Mouse (Mus musculus) liver (tissue): Measurements from ENCODE around the gene Zfp800.

ENCODE experiments used
- DNase-seq: peaks from one replicate; pipeline ENCODE4 v3.0.0-alpha.2; 2020; ENCODE audit warnings: mixed read lengths

The Zfp800 gene

GRCm38 (mm10) chr6:28396051-28396852 lies 1.6 kb downstream of the Zfp800 start:
- no peak for DNase-seq

DNA sequence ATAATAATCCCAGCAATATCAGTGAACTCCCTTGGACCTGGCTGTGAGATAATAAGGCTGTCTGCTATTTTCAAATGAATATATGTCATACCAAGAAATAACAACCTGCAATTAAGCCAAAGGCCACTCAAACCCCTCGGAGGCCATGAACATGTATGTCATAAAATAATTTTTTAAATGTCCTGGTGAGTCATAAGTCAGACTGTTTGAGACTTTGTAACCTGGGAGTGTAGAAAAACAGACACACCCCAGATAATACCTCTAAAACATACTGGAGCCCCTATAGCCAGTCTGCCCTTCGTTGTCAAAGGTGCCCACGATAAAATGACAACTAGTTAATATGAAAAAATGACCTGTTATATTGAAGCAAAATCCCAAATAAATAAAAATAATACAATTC lies 8.8 kb downstream of the Zfp800 start:
- no peak for DNase-seq

GRCm38 (mm10) chr6:28385169-28385568 lies 12.6 kb downstream of the Zfp800 start:
- no peak for DNase-seq

DNA sequence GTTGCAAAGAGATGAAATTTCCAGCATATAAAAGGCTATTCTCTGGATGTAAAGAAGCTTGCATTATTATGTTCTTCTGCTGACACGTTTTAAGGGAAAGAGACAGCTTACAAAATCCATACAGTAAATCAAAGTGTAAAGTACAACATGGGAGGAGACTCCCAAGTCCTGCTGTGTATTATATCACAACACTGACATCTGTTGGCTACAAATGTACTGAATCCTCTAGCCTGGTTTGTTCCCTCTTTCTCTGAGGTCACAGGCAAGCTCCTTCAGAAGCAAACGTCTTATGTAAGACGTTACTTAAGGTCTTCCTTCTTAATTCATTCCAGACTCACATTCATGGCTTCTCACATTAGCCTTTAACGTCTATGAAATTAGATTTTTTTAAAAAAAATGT lies 15.8 kb downstream of the Zfp800 start:
- no peak for DNase-seq

GRCm38 (mm10) chr6:28369966-28370683 lies 27.7 kb downstream of the Zfp800 start:
- no peak for DNase-seq

GRCm38 (mm10) chr6:28367575-28367974 lies 30.2 kb downstream of the Zfp800 start:
- no peak for DNase-seq

- no peak for DNase-seq
These were observed 46.7 kb downstream of the Zfp800 start for GRCm38 (mm10) chr6:28351066-28351465.

DNA sequence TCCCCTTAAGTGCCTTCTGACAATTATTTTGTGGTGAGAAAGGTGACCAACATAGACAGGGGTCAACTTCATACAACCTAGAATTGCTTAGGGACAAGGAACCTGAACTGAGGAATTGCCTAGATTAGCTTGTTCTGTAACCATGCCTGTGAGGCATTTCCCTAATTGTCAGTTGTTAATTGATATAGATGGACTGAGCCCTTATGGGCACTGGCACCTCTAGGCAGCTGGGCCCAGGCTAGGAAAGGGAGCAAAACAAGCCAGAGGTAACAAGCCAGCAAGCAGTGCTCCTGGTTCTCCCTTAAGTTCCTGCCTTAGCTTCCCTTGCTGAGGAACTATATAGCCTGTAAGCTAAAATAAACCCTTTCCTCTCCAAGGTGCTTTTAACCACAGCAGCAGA lies 52.1 kb downstream of the Zfp800 start:
- DNase-seq, result no peak

- DNase-seq, result no peak
These were observed 52.6 kb downstream of the Zfp800 start for GRCm38 (mm10) chr6:28345181-28345580.

DNA sequence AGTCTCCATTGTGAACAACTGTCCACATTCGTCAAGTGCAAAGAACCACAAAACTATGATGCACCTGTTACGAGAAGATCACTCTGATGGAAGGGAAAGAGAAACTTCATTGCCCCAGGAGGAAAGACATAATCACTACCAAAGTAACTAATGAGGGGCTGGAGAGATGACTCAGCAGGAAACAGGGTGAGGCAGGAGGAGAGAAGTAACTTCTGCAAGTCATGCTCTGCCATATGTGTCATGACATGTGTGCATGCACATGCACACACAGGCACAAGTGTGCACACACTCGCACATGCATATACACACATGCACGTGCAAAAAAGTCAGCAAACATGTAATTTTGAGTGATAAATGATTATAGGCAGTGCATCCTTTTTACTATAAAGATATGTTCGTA lies 54.9 kb downstream of the Zfp800 start:
- no peak for DNase-seq

DNA sequence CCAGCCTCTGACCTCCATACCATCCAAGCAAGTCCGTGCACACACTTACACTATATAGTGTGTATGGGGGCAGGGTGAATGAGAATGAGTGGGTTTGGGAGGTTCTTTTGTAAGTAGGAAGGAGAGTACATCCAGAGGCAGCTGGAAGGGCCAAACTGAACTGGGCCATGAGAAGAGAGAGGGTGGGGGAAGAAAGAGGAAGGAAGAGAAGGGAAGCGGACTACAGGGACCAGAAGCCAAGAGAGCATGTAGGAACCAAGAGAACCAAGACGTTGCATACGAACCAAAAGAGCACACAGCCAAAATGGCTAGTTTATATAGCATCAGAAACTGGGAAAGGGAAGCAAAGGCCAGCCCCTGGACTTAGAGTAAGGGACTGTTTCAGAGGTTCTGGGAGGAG lies 56.6 kb downstream of the Zfp800 start:
- no peak for DNase-seq

DNA sequence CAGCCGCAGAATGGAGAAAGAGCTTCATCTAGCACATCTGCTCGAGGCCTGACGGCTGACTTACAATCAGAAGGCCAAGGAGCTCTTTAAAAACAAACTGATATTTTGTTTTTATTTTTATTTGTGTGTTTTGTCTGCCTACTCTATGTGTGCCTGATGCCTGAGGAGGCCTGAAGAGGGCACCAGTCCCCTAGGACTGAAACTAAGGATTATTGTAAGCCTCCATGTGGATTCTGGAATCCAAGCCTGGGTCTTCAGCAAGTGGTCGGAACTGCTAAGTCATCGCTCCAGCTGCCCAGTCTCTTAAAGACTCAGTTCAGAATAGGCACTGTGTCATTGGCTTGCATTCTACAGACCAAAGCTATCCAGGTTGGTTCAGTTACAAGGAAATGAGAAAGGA lies 58.4 kb downstream of the Zfp800 start:
- no peak for DNase-seq

DNA sequence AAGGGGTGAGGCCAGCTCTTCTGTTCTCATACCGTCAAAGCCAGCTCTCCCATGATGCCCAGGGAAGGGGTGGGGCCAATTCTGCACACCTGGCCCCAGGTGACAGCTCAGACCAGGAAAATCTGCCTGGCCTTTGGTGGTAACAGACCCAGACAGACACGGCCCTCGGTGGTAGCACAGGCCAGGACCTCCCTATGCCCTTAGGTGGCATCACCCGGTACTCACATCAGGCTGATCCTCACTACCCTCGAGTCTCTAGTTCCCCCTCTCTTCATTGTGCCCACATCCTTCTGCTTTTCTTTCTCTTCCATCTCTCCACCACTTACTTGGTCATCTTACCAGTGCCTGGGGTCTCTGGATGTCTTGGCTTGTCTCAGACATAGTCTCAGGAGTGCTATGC lies 64.1 kb downstream of the Zfp800 start:
- DNase-seq, result no peak

DNA sequence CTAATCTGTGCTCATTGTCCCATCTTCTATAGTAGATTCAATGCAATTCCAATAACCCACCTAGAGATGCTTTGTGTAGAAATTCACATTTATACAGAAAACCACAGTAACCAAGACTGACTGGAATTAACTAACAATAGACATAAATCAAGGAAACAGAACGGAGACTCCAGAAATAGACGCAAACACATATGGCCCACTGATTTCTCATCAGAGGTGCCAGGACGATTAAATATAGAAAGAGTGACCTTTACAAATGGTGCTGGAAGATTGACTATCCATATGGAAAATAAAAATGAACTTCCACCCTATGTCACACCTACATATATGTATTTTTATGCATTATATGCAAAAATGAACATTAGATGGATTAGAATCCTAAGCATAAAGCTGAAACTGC lies 65.3 kb downstream of the Zfp800 start:
- DNase-seq, result no peak

DNA sequence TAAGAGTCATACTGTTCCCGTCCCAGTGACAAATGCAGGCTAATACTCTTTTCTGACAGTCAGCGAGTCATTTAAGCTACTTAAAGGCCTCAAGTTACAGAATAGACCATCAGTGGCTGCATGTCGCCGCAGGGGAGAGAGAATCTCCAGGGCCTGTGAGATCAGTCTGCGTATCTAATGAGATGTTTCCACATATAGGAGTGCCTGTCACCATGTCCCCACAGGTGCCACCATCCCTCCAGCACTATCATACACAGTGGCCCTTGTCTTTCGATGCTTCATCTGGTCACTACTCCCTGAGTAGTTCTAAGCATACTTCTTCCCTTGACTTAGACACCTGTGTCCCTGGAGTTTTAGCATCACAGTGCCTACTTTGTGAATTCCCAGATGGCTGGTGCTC lies 68.0 kb downstream of the Zfp800 start:
- no peak for DNase-seq

DNA sequence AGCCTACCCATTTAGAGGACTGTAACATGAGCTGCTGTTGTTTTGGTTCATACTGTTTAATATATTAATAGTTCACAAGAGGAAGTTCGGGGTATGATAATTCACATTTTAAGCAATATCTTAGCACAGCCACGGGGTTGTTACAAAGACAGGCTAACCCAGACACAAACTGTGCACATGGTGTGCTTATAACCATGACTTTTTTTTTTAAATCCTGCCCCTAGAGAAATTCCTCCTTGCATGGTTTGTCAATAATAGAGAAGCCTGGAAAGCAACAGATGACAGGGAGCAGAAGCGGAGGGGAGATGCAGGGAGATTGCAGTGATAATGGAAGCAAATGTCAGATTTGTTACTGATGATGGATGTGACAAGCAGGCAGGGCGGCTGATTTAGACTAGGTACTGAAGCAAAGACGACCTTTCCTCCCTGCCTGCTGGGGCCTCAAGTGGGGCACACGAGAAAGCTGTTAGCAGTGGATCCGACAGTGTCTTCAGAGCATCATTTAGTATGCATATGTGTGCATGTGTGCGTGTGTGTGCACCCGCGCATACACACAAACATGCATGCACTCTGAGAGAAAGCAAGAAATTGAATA lies 68.7 kb downstream of the Zfp800 start:
- no peak for DNase-seq

DNA sequence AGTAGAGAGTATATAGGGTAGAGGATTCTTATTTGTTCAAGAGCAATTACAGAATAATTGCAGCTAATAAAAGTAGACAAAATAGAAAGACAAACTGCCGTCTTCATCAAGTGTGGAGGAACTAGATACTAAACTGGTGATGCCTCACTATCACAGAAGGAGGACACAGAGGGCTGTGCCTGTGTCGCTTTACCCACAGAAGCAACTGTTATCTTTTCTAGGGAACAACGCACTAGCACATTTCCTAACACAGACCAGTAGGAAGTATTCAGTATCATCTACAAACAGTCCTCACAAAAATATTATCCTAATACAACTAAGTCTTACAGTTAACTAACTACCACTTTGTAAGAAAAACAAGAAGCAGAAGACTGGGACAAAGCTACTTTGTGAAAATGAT lies 71.1 kb downstream of the Zfp800 start:
- no peak for DNase-seq

- DNase-seq, result no peak
These were observed 75.4 kb downstream of the Zfp800 start for GRCm38 (mm10) chr6:28322399-28322798.

DNA sequence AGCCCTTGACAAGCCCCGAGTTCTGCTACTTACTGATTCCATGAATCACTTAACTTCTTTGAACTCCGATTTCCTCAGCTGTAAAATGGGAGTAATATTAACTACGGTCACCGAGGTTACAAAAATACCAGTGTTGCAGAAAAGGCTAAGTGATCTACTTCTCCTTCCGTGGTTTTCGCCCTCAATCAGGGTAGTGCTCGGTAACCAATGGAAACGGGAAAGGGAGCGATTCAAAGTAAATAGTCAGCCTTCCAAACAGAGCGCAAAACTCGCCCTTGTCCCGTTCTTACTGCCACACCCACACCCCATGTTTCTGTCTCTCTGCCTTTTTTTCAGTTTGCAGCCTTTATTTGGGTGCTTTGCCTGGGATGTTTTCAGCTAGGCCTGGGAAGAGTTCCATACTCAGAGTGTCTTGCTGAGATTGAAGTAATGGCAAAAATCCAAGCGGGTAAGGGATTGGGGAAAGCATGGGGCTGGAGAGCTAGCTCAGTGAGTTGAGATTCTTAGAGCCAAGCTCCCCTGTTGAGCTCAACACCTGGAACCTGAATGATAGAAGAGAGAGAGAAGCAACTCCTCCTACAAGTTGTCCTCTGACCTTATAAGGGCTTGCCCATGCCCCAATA lies 78.0 kb downstream of the Zfp800 start:
- no peak for DNase-seq

GRCm38 (mm10) chr6:28318820-28319573 lies 78.8 kb downstream of the Zfp800 start:
- no peak for DNase-seq

GRCm38 (mm10) chr6:28315208-28315607 lies 82.6 kb downstream of the Zfp800 start:
- no peak for DNase-seq

GRCm38 (mm10) chr6:28312067-28312466 lies 85.7 kb downstream of the Zfp800 start:
- DNase-seq, result no peak

DNA sequence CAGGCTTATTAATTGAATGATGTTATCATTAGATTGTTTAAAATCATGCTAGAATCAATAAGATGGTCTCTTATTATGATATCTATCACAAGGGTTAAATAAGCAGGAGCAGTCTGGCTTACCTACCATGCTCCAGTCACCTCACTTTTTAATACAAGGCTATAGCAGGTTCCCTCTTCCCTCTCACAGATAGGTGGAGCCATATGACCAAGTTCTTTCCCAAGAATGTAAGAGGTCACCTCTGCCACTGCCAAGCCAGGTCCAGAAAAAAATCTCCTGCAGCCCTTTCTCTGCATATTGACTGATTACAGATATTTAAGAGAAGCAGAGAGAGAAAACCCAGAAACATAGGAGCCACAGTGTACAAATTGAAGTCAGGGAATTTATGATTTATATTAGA lies 88.1 kb downstream of the Zfp800 start:
- no peak for DNase-seq
